Mouse (Mus musculus) cortical plate, adult 2 months (tissue): ENCODE data around the gene Acp7.

ENCODE experiments used
- CTCF ChIP-seq: fragments of 200-500 bp; IDR thresholded peaks from 2 replicates; pipeline ENCODE4 v1.5.1; 2011; ENCODE audit warnings: mild to moderate bottlenecking, control low read depth, low read length; ENCODE audit not compliant: insufficient read depth; ENCODE audit errors: extremely low read depth
- POLR2A ChIP-seq: fragments of 200-500 bp; IDR thresholded peaks from 2 replicates; pipeline ENCODE4 v1.6.1; 2011; ENCODE audit warnings: mild to moderate bottlenecking, low read length, control low read depth; ENCODE audit not compliant: insufficient read depth; ENCODE audit errors: extremely low read depth

GRCm38 (mm10) chr7:28587644-28588043 lies 43.5 kb downstream of the Acp7 start:
- TF ChIP-seq CTCF (no peak), POLR2A (no peak)
